Mouse (Mus musculus) megakaryocyte-erythroid progenitor cell, adult 5-6 weeks (primary cell): ENCODE data around the gene Apcs. TPM values are rescaled to one million over a fixed set of nuclear protein-coding genes. Genes with fewer than 3 reads are reported as not detected.

ENCODE experiments used
- ATAC-seq: replicated peaks from 2 replicates; pipeline ENCODE4 v1.8.0; 2016; ENCODE audit warnings: mild to moderate bottlenecking, inconsistent platforms; ENCODE audit not compliant: severe bottlenecking, poor library complexity, low FRiP score, low TSS enrichment
- total RNA-seq, 2 experiments: library from RNA; stranded (forward) in 1 of 2; stranded (reverse) in 1 of 2; fragments of 200-1000, 215-1000 nt in 1 of 2; fragments of >200 nt in 1 of 2; fragmentation: Nextera tagmentation in 1 of 2; gene quantifications; 2 replicates each; pipeline ENCODE4 v1.2.3; 2014 to 2017

The Apcs gene
- not detected in 2 replicates for total RNA-seq (2014; fragmentation: Nextera tagmentation)
- total RNA-seq (2017) = not detected in 2 replicates

GRCm38 (mm10) chr1:172894777-172895357 lies at the start of gene Apcs:
Gene Apcs (minus strand): TSS chr1:172895041.
- no peak for ATAC-seq

DNA sequence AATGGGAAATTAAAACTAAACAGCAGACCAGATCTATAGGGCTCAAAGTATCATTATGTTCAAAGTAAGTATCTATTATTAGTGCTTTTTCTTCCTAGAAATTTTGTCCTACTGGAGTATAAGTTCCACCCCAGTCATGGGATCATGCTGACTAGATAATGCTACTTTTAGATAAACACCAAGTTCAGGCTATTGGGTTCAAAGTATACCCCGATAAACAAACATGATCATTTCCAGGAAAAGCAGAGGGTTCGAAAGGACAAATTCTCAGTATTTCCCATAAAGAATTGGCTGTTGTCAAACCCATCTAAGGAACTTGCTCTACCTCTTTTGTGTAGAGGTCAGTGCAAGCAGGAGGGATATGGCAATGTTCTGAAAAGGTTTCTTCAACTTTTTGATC lies 37.4 kb upstream of the Apcs start:
- ATAC-seq = no peak

GRCm38 (mm10) chr1:172918450-172918849 lies 23.6 kb upstream of the Apcs start:
- ATAC-seq = no peak

GRCm38 (mm10) chr1:172917115-172917514 lies 22.3 kb upstream of the Apcs start:
- ATAC-seq = no peak

- ATAC-seq = no peak
Measured at GRCm38 (mm10) chr1:172903313-172903712, 8.5 kb upstream of the Apcs start.

DNA sequence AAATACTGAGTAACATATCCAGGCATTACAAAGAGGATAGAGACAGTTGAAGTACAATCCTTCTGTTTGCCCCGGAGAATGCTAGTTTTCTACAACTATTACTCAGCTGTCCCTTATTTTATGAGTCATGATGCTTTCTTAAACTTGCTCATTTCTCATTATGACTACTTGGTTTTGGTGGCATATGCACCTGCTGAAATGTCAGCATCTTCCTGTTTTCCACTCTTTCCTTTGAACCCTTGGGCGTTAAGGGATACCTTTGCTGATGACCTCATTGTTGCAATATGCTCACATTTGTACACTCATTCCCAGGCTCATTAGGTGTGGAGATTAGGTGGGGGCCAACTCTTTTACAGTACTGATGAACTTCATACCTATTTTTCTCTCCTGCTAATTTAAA lies 594 bp upstream of the Apcs start:
- ATAC-seq = no peak

DNA sequence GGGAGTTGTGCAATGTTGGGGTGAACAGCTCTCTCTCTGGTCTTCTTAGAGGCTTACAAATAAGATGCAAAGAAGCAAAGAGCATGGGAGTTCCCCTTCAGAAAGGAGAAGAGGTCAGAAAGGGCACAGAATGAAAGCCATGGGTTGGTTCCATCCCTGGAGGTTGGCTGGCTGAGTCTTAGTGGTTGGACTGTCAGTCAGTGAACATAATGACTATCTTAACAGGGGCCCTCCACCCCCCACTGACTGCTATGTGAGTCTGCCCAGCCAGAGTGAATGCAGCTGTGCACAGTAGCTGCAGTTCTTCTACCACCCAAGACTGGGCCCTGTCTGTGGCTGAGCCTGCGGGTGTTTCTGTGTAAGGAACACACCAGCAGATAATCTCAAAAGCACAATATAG lies 18.2 kb downstream of the Apcs start:
- no peak for ATAC-seq

DNA sequence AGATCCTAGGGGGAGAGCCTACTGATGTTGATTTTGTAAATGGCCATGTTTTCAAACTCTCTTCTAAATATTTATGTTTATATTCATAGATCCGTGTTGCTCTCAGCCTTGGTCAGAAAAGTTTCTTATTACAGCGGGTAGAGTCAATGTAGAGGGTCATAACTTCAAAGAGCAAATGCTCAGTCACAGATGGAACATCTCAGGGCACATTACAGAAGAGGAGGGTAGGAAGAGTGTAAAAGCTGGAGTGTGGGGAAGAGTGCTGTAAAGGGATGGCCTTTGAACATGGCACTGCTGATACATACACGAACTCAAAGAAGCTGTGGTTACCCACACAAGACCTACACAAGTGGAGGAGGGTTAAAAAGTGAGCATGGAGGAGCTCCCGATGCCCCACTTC lies 19.6 kb downstream of the Apcs start:
- ATAC-seq = no peak

GRCm38 (mm10) chr1:172848171-172848570 lies 46.7 kb downstream of the Apcs start:
- no peak for ATAC-seq

- ATAC-seq = no peak
Measured at GRCm38 (mm10) chr1:172847044-172847761, 47.6 kb downstream of the Apcs start.

Other genes starting within 250 kb of the Apcs start
- gene Crp, start 197.0 kb downstream of the Apcs start, total RNA-seq (2014; fragmentation: Nextera tagmentation) = not detected in 2 replicates
- not detected in 2 replicates for gene Crp, start 197.0 kb downstream of the Apcs start, total RNA-seq (2017)
- not detected in 2 replicates for gene Olfr16, start 55.4 kb upstream of the Apcs start, total RNA-seq (2014; fragmentation: Nextera tagmentation)
- not detected in 2 replicates for gene Olfr16, start 55.4 kb upstream of the Apcs start, total RNA-seq (2017)
- not detected in 2 replicates for gene Olfr1408, start 242.3 kb upstream of the Apcs start, total RNA-seq (2014; fragmentation: Nextera tagmentation)
- gene Olfr1408, start 242.3 kb upstream of the Apcs start, total RNA-seq (2017) = not detected in 2 replicates